15 mouse cellular contexts compared by ENCODE assay signal in the genomic region with DNA sequence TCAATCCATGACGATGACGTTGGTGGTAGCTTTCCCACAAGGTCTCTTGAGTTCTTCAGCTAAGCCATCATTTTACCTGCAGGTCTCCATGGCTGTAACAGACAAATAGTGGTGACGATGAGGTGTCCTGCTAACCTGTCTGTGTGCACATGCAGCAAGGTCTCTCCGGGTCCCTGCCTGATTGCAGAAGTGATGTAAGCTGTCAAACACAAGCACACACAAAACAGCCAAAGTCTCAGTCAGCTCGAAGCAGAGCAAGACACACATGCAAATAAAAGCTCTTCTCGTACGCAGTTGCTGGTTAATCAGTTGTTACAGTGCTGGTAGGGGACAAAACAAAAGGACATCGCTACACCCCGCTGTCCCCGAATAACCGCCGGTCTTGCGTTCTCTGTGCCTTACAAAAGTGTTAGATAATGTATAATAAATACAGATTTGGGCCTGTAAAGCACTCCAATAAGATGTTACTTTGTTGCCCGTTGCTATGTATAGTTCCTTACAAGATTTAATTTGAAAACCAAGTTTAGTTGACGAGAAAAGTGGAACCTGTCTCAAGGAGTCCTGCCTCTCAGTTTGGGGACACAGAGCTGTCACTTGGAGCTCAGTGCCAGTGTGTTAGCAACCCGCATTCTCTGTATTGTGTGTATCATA. TPM values are rescaled to one million over a fixed set of nuclear protein-coding genes. Genes with fewer than 3 reads are reported as not detected.
A peak's percentile ranks its signal among the peaks of the same experiment; 100 is the strongest.
DNase-seq lines count a peak whose midpoint lies in the region; ATAC-seq lines count a peak whose summit lies in the region.
"Had no signal": no experiment of that assay in that cellular context is flagged by ENCODE, and none has a peak within 500 bp of the region (broad histone marks: within the 10 kb centered on the region; RNA-seq: fewer than 3 reads in every experiment).

No protein-coding gene starts in this region.

- no peak for ATAC-seq in heart, embryonic 14.5 days (ENCODE audit: insufficient number of reproducible peaks, insufficient read depth, low FRiP score, low read depth)
- no peak for ATAC-seq in lung, embryonic 16.5 days (ENCODE audit: low read depth)
- peak; percentile 59 for ATAC-seq in liver, embryonic 15.5 days (ENCODE audit: insufficient read depth)
- ATAC-seq: Patski had no signal

- H3K4me2 ChIP-seq in heart, embryonic 14.5 days (ENCODE audit: low read length) = no peak overlapping the region
- no peak overlapping the region for H3K4me2 ChIP-seq in lung, embryonic 16.5 days (ENCODE audit: low read depth, low read length)
- no peak overlapping the region for H3K4me2 ChIP-seq in liver, embryonic 15.5 days
- H3K4me2 ChIP-seq: forebrain, embryonic 12.5 days; hindbrain, embryonic 13.5 days; midbrain, embryonic 12.5 days had no signal

- intact Hi-C loops in heart, postnatal 14 days (cut with DNase I) = no loop called here

- H3K9me3 ChIP-seq in heart, embryonic 14.5 days (ENCODE audit: control insufficient read depth, low read length) = no peaks in the 10 kb centered on the region
- no peaks in the 10 kb centered on the region for H3K9me3 ChIP-seq in lung, embryonic 16.5 days (ENCODE audit: control insufficient read depth, low read length)
- H3K9me3 ChIP-seq in liver, embryonic 15.5 days (replicated peaks) = no peaks in the 10 kb centered on the region
- H3K9me3 ChIP-seq: forebrain, embryonic 12.5 days; hindbrain, embryonic 13.5 days; midbrain, embryonic 12.5 days had no signal

- 87% methylated on average over 16 of the region's 16 CpGs for WGBS in heart, embryonic 14.5 days
- 86% methylated on average over 16 of the region's 16 CpGs for WGBS in lung, embryonic 16.5 days
- WGBS in liver, embryonic 15.5 days (ENCODE audit: insufficient replicate concordance) = 67% methylated on average over 16 of the region's 16 CpGs

- no peak overlapping the region for H3K9ac ChIP-seq in heart, embryonic 14.5 days (ENCODE audit: low read length)
- no peak overlapping the region for H3K9ac ChIP-seq in lung, embryonic 16.5 days (ENCODE audit: low read length)
- H3K9ac ChIP-seq in liver, embryonic 15.5 days = no peak overlapping the region
- H3K9ac ChIP-seq: forebrain, embryonic 12.5 days; hindbrain, embryonic 13.5 days; midbrain, embryonic 12.5 days had no signal

- H3K27me3 ChIP-seq in heart, embryonic 14.5 days (ENCODE audit: control insufficient read depth, insufficient read depth, low read length) = no peaks in the 10 kb centered on the region
- no peaks in the 10 kb centered on the region for H3K27me3 ChIP-seq in lung, embryonic 16.5 days (ENCODE audit: control insufficient read depth, insufficient read depth, low read depth, low read length)
- H3K27me3 ChIP-seq in liver, embryonic 15.5 days = no peaks in the 10 kb centered on the region
- H3K27me3 ChIP-seq: forebrain, embryonic 12.5 days; hindbrain, embryonic 13.5 days; midbrain, embryonic 12.5 days; Patski had no signal

- no peak for DNase-seq in heart, postnatal 14 days
- no peak for DNase-seq in lung, postnatal 36 days
- no peak for DNase-seq in frontal cortex, postnatal 10 days (ENCODE audit: low spot score in 2 of 2)
- DNase-seq in urinary bladder, postnatal 4 days (ENCODE audit: low spot score in 2 of 2) = no peak
- no peak for DNase-seq in adrenal gland, adult 2 months
- DNase-seq: cerebellum, adult 11 months; kidney, adult 18-20 months; thymus, postnatal 14 days had no signal

- peaks cover 10 to 32% of the 10 kb centered on the region in 2 experiments for H3K4me1 ChIP-seq in heart, embryonic 14.5 days (ENCODE audit: control insufficient read depth in 2 of 2, insufficient read depth in 2 of 2, low read length in 2 of 2)
- peaks cover 14% of the 10 kb centered on the region for H3K4me1 ChIP-seq in lung, embryonic 16.5 days (replicated peaks; ENCODE audit: control insufficient read depth, insufficient read depth, low read length)
- peaks cover 42% of the 10 kb centered on the region for H3K4me1 ChIP-seq in liver, embryonic 15.5 days (replicated peaks)
- H3K4me1 ChIP-seq: hindbrain, embryonic 13.5 days; midbrain, embryonic 12.5 days had no signal

- H3K36me3 ChIP-seq in heart, embryonic 14.5 days (ENCODE audit: control insufficient read depth, insufficient read depth, low read length) = no peaks in the 10 kb centered on the region
- no peaks in the 10 kb centered on the region for H3K36me3 ChIP-seq in lung, embryonic 16.5 days (ENCODE audit: control insufficient read depth, insufficient read depth, low read length)
- no peaks in the 10 kb centered on the region for H3K36me3 ChIP-seq in liver, embryonic 15.5 days (replicated peaks)
- H3K36me3 ChIP-seq: forebrain, embryonic 12.5 days; hindbrain, embryonic 13.5 days; midbrain, embryonic 12.5 days had no signal

- peak overlapping the region; percentile 89 to 93; a peak in 2 of 4 replicates for H3K27ac ChIP-seq in heart, embryonic 14.5 days (replicated peaks in 1 of 2; ENCODE audit: control insufficient read depth in 1 of 2, insufficient read depth in 1 of 2, low read depth in 2 of 2, low read length in 2 of 2)
- 0 out of 2 replicates have a peak overlapping the region, but pooled peaks have one; percentile 29 for H3K27ac ChIP-seq in lung, embryonic 16.5 days (ENCODE audit: low read length)
- H3K27ac ChIP-seq in liver, embryonic 15.5 days (replicated peaks) = peak overlapping the region; percentile 77
- H3K27ac ChIP-seq: forebrain, embryonic 12.5 days; hindbrain, embryonic 13.5 days; midbrain, embryonic 12.5 days had no signal

- H3K4me3 ChIP-seq in heart, embryonic 14.5 days (ENCODE audit: control insufficient read depth in 1 of 2, insufficient read depth in 1 of 2, low read depth in 1 of 2, low read length in 2 of 2) = no peak overlapping the region
- no peak overlapping the region for H3K4me3 ChIP-seq in lung, embryonic 16.5 days (ENCODE audit: low read length)
- H3K4me3 ChIP-seq in liver, embryonic 15.5 days (replicated peaks) = no peak overlapping the region
- H3K4me3 ChIP-seq: forebrain, embryonic 12.5 days; hindbrain, embryonic 13.5 days; midbrain, embryonic 12.5 days had no signal

RNA-seq across cellular contexts. Expression of a gene that starts 43.2 kb away (rescaled TPM):
- polyA plus RNA-seq in heart, embryonic 14.5 days (2014; fragmentation: Nextera tagmentation; extraction: Ambion mirVana) = 191 TPM in 2 replicates
- 100 to 1,000 TPM; 257 to 301 TPM for total RNA-seq in heart, postnatal 14 days (2021)
- polyA plus RNA-seq in lung, embryonic 16.5 days (2015; fragmentation: Nextera tagmentation; extraction: Ambion mirVana) = 143 and 155 TPM in 2 replicates
- polyA plus RNA-seq in liver, embryonic 15.5 days (2015; fragmentation: Nextera tagmentation; extraction: Ambion mirVana) = 33.8 and 33.9 TPM in 2 replicates
- 100 to 1,000 TPM; 113 to 208 TPM for total RNA-seq in adrenal gland, adult 2 months (2021)
- polyA plus RNA-seq in adrenal gland, adult 2 months (2012; rRNA removed) = 20.4 and 30.4 TPM in 2 replicates

Comparison
In these comparisons a context has a peak if more than half of its experiments do, and no peak if none do; other contexts are left out.
1. H3K27ac ChIP-seq: peak in every context shown above with its lines; median percentile 91 in heart, embryonic 14.5 days; 77 in liver, embryonic 15.5 days; 29 in lung, embryonic 16.5 days.